Mouse (Mus musculus): ENCODE results near the gene Safb. TPM values are rescaled to one million over a fixed set of nuclear protein-coding genes. Genes with fewer than 3 reads are reported as not detected.

The Safb gene
- total RNA-seq (2014; rRNA removed) (40.8 and 47.0 TPM in 2 replicates), polyA plus RNA-seq (2015; fragmentation: Nextera tagmentation; extraction: Ambion mirVana) (71.7 and 85.0 TPM in 2 replicates)

DNA sequence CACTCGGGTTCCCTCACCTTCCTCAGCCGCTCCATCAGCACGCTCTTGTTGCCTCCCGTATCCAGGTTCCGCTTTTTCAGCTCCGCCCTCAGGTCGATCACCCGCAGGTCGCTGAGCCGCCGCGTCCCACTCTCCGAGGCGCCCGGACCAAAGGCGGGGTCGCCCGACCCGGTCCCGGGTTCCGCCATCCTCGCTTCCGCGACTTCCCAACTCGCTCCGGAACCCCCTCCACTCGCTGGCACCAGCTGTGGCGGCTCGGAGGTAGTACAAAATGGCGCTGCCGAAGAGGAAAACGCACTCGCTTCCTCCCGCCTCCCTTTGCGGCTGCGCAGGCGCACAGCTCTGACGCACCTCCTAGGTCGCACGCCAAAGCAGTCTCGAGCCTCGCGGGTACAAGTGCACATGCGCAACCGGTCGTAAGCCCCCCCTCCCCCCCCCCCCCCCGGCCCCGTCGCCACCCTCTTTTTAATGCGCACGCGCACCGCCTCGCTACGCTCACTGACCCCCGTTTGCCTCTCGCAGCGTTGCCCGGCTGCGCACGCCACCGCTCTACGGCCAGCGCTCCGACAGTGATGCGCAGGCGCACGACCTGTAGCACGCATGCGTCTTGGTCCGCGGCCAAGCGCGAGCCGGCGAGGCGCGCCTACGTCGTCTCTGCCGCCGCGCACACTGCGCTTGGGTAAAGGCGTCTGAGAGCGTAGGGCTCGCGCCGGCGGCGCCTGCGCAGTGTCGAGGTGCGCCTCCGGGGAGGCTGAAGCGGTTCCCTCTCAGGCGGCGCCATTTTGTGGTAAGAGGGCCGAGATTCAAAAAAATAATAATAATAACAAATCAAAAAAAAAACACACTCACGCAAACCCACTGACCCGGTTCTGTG, at the start of gene Safb, which contains the start of gene Safb2:
Safb (plus strand) TSS at position 569 of the 874 bp plus-strand sequence.
Safb2 (minus strand) TSS at position 329 of the 874 bp plus-strand sequence.
- Histone ChIP-seq H3K4me3 (ENCODE audit: low read length) (peak within 1 kb of the TSS; percentile 91), H3K27ac (peak within 1 kb of the TSS; percentile 98), H3K9ac (replicated peaks; ENCODE audit: low read length) (peak within 1 kb of the TSS; percentile 93), H3K27me3 (ENCODE audit: insufficient read depth, low read length) (no peaks in the 10 kb centered on the region), H3K4me2 (ENCODE audit: low read depth, low read length) (peak within 1 kb of the TSS; percentile 77), H3K9me3 (ENCODE audit: low read length) (no peaks in the 10 kb centered on the region), H3K4me1 (ENCODE audit: insufficient read depth, low read length) (peaks cover 18% of the 10 kb centered on the region), H3K36me3 (ENCODE audit: insufficient read depth, low read length) (peaks cover 25% of the 10 kb centered on the region)
- peak; percentile 100 for DNase-seq (ENCODE audit: low spot score)
- ATAC-seq = peak; percentile 95
- under 1% methylated on average over 89 of the region's 101 CpGs for WGBS
- peak; percentile 43 for TF ChIP-seq CTCF (IDR thresholded peaks at IDR 0.05; ENCODE audit: low read depth)

DNA sequence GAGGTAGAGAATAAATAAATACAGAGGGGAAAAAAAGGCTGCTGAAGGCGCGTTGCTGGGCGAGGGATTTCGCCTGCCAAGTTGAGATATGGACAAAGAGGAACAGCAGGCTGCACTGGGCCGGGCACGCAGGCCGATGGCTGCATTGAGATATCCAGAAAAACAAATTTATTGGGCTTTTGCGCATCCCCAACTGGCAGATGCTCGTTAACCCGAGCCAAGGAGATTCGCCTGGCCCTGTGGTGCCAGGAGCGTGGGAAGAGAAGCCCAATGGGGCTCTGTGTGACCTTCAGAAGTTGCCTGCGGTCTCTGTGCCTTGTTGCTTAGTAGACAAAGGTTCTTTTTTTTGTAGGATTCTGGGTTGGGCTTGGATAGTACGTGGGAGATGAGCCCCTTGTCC, 48.4 kb upstream of the Safb start:
- Histone ChIP-seq H3K36me3 (ENCODE audit: insufficient read depth, low read length) (no peaks in the 10 kb centered on the region), H3K9me3 (ENCODE audit: low read length) (no peaks in the 10 kb centered on the region), H3K27ac (peak overlapping the region; percentile 64), H3K4me3 (ENCODE audit: low read length) (no peak overlapping the region), H3K4me1 (ENCODE audit: insufficient read depth, low read length) (peaks cover 6% of the 10 kb centered on the region; the same call in 1 of the 2 replicates), H3K27me3 (ENCODE audit: insufficient read depth, low read length) (no peaks in the 10 kb centered on the region), H3K4me2 (ENCODE audit: low read depth, low read length) (no peak overlapping the region), H3K9ac (replicated peaks; ENCODE audit: low read length) (no peak overlapping the region)
- no peak for TF ChIP-seq CTCF (IDR thresholded peaks at IDR 0.05; ENCODE audit: low read depth)
- WGBS = 25% methylated on average over 14 of the region's 14 CpGs
- DNase-seq (ENCODE audit: low spot score) = peak; percentile 75
- peak; percentile 68 for ATAC-seq

DNA sequence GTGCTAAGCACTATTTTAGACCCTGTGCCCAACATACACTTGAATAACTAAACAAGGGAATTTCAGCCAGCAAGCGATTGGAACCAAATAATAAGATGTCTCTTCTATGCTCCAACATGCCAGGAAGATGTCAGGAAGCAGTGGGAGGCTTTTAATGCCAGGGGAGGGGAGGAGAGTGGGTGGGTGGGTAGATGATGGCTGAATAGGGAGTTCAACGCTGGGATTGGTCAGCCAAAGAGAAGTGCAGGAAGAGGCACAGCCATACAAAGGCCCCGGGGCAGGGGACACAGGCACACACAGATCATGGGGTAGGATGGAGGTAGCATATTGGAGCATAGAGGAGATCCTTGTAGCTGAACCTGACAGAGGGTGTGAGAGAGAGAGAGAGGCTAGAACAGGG, 47.8 kb upstream of the Safb start:
- H3K9ac ChIP-seq (replicated peaks; ENCODE audit: low read length) = no peak overlapping the region
- DNase-seq (ENCODE audit: low spot score) (peak; percentile 58), ATAC-seq (peak; percentile 33; the same call in 1 of the 2 replicates)
- 29% methylated on average over 3 of the region's 3 CpGs for WGBS
- no peaks in the 10 kb centered on the region for H3K27me3 ChIP-seq (ENCODE audit: insufficient read depth, low read length)
- H3K4me1 ChIP-seq (ENCODE audit: insufficient read depth, low read length) = peaks cover 6% of the 10 kb centered on the region; the same call in 1 of the 2 replicates
- no peaks in the 10 kb centered on the region for H3K9me3 ChIP-seq (ENCODE audit: low read length)
- peak overlapping the region; percentile 64 for H3K27ac ChIP-seq
- TF ChIP-seq CTCF (IDR thresholded peaks at IDR 0.05; ENCODE audit: low read depth) = no peak
- no peaks in the 10 kb centered on the region for H3K36me3 ChIP-seq (ENCODE audit: insufficient read depth, low read length)
- H3K4me2 ChIP-seq (ENCODE audit: low read depth, low read length) = no peak overlapping the region
- H3K4me3 ChIP-seq (ENCODE audit: low read length) = no peak overlapping the region

DNA sequence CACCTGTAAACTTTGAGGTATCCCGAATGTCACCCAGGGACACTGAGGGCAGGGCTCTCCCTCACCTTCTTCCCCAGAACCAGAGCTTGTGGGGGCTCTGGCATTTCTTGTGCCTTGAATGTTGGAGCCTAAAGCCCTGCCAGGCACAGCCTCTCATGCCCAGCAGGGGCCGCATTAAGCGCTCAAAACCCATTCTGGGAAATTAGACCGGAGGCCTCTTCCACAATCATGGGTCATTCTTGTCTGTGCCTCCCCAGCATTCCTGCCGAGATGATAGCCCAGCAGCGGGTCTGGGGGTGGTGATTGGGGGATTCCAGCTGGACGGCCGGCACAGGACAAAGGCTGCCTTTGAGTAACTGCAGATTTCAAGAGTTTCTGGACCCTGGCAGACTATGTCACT, 46.7 kb upstream of the Safb start:
- no peak overlapping the region for H3K9ac ChIP-seq (replicated peaks; ENCODE audit: low read length)
- H3K27me3 ChIP-seq (ENCODE audit: insufficient read depth, low read length) = no peaks in the 10 kb centered on the region
- H3K4me1 ChIP-seq (ENCODE audit: insufficient read depth, low read length) = peaks cover 6% of the 10 kb centered on the region; the same call in 1 of the 2 replicates
- peak; percentile 81 for DNase-seq (ENCODE audit: low spot score)
- TF ChIP-seq CTCF (IDR thresholded peaks at IDR 0.05; ENCODE audit: low read depth) = peak; percentile 61
- no peaks in the 10 kb centered on the region for H3K36me3 ChIP-seq (ENCODE audit: insufficient read depth, low read length)
- no peaks in the 10 kb centered on the region for H3K9me3 ChIP-seq (ENCODE audit: low read length)
- H3K4me2 ChIP-seq (ENCODE audit: low read depth, low read length) = no peak overlapping the region
- no peak overlapping the region for H3K4me3 ChIP-seq (ENCODE audit: low read length)
- H3K27ac ChIP-seq = no peak overlapping the region
- 12% methylated on average over 8 of the region's 8 CpGs for WGBS
- peak; percentile 52 for ATAC-seq

DNA sequence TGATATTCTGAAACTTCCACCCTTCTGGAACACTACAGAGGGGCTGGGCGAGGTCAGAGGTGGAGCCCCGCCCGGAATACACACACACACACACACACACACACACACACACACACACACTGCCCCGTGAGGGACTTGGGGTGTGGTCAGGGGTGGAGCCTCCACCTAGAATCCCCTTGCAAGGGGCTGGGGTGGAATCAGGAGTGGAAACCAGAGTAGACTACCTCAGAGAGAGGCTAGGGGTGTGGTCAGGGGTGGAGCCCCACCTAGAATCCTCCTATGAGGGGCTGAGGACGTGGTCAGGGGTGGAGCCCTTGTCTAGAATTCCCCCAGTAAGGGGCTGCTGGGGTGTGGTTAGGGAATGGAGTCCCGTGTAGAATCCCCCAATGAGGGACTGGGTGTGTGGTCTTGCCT, 44.1 kb upstream of the Safb start:
- no peak for TF ChIP-seq CTCF (IDR thresholded peaks at IDR 0.05; ENCODE audit: low read depth)
- DNase-seq (ENCODE audit: low spot score) (no peak), ATAC-seq (no peak)
- no peak overlapping the region for H3K4me2 ChIP-seq (ENCODE audit: low read depth, low read length)
- H3K4me1 ChIP-seq (ENCODE audit: insufficient read depth, low read length) = peaks cover 6% of the 10 kb centered on the region; the same call in 1 of the 2 replicates
- no peak overlapping the region for H3K27ac ChIP-seq
- no peaks in the 10 kb centered on the region for H3K9me3 ChIP-seq (ENCODE audit: low read length)
- no peaks in the 10 kb centered on the region for H3K36me3 ChIP-seq (ENCODE audit: insufficient read depth, low read length)
- no peaks in the 10 kb centered on the region for H3K27me3 ChIP-seq (ENCODE audit: insufficient read depth, low read length)
- WGBS = 42% methylated on average over 6 of the region's 6 CpGs
- no peak overlapping the region for H3K4me3 ChIP-seq (ENCODE audit: low read length)
- no peak overlapping the region for H3K9ac ChIP-seq (replicated peaks; ENCODE audit: low read length)

DNA sequence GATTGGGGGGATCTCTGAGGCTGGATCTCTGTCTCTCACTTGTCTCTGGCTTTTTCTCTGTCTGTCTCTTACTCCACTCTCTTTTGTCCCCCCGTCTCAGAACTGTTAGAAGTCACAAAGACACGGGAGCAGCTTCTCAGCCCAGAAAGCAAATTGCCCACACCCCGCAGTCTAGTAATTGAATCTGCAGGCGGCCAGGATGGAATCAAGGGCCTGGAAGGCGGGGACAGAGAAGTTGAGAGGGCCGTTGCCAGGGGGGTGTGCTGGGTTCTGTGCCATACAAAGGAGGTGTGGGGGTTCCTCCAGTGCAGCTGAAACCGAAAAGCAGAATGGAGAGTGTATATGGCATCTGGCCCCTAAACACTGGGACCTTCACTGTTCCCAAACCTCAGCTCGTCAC, 41.9 kb upstream of the Safb start:
- Histone ChIP-seq H3K27me3 (ENCODE audit: insufficient read depth, low read length) (no peaks in the 10 kb centered on the region), H3K9me3 (ENCODE audit: low read length) (no peaks in the 10 kb centered on the region), H3K4me2 (ENCODE audit: low read depth, low read length) (no peak overlapping the region), H3K36me3 (ENCODE audit: insufficient read depth, low read length) (no peaks in the 10 kb centered on the region), H3K9ac (replicated peaks; ENCODE audit: low read length) (no peak overlapping the region), H3K4me3 (ENCODE audit: low read length) (no peak overlapping the region), H3K4me1 (ENCODE audit: insufficient read depth, low read length) (peaks cover 11% of the 10 kb centered on the region), H3K27ac (peak overlapping the region; percentile 22; the same call in 1 of the 2 replicates)
- ATAC-seq = no peak
- DNase-seq (ENCODE audit: low spot score) = peak; percentile 51
- 16% methylated on average over 8 of the region's 8 CpGs for WGBS
- no peak for TF ChIP-seq CTCF (IDR thresholded peaks at IDR 0.05; ENCODE audit: low read depth)

All from hindbrain, postnatal 0 days (tissue).